Mouse (Mus musculus) spleen, postnatal 14 days (tissue): Measurements from ENCODE around the gene Patl2.
"Not testable (repeated sequence)": the region's sequence is repeated elsewhere in the genome, so short reads cannot be mapped to it uniquely, and the experiment has no call there.

Experiments used
- DNase-seq, 2 experiments: peaks; one replicate each; pipeline ENCODE4 v3.0.0; 2021 to 2022; ENCODE audit warnings: low spot score in 2 of 2

The Patl2 gene

DNA sequence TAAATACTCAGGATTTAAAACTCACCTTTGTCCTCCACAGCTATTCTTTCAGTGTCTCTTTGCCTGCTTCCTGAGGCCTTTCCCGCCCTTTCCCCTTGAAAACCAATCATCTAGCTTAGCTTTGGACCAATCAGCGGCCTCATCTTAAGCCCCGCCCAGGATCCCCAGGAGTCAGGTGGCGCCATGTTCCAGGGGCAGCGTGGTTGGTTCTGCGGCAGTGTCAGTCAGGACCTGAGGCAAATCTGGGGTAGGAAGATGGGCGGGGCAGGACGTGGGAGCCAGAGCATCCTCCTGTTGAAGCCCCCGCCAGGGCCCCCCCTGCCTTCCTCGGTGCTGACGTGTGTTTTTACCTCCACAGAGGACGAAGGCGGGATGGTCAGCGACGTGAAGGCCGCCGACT lies at the start of gene Patl2, which contains the start of gene Terb2:
Gene Patl2, minus strand, starts transcription at position 84 of the 400 bp plus-strand sequence.
Gene Terb2, plus strand, starts transcription at position 167 of the 400 bp plus-strand sequence.
- DNase-seq: no peak

DNA sequence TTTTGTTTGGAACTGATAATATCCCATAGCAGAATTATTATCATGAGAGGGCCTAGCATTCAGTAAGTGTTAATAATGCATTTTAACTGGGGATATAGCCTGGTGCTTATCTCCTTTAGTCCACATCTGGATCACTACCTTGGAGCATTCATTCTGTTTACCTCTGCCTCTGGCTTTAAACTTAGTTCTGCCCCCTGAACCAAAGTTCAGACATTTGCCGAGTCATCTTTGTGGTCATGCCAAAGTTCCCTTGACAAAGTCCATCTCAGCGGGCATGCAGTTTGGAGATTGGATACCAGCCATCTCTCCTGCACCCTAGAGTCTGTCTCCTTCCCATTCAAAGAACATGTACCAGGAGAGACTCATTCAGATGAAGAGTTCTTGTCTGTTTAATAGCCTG lies 49.4 kb upstream of the Patl2 start:
- no peak for DNase-seq

- DNase-seq: peak; percentile 39 to 53
These were observed 48.8 kb upstream of the Patl2 start, which contains the start of gene Sord for GRCm38 (mm10) chr2:122234611-122235288. TSS of gene Sord (plus strand) at chr2:122234749.

GRCm38 (mm10) chr2:122233759-122234557 lies 48.0 kb upstream of the Patl2 start:
- no peak for DNase-seq

- DNase-seq: no peak
These were observed 47.4 kb upstream of the Patl2 start for GRCm38 (mm10) chr2:122233341-122233740.

- DNase-seq: no peak
These were observed 45.6 kb upstream of the Patl2 start for GRCm38 (mm10) chr2:122231616-122232015.

- no peak for DNase-seq
These were observed 44.4 kb upstream of the Patl2 start for GRCm38 (mm10) chr2:122230395-122230794.

DNA sequence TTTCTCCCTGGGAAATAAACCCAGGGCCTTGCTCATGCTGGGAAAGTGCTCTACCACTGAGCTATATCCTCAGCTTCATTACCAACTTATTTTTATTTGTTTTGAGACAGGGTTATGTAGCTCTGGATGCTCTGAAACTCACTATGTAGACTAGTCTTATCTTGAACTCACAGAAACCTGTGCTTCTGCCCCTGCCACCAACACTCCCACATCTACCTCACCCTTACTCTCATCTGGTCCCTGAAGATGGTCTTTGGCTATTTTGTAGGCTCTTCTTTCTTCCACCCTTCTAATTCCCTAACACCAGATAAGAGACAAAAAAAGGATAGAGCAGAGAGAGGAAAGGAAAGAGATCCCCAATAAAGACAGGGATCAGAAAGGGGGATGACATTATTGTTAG lies 37.7 kb upstream of the Patl2 start:
- DNase-seq: no peak

DNA sequence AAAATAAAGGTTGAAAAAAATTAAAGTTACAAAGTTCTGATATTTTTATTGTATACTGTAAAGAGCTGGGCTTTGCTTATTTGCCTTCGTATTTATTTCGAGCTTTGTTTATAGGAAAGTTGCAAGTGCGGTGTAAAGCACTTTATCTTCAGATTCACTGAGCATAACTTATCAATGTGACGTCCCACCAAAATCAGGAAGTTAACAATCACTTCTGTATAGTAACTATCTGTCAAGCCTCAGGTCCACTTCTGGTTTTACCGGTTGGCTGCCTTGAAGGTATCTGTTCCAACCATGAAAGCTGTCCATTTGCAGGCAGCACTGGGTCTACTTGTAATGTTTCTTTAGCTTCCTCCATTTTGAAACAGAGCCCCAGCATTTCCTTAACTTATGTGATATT lies 36.3 kb upstream of the Patl2 start:
- DNase-seq: no peak

DNA sequence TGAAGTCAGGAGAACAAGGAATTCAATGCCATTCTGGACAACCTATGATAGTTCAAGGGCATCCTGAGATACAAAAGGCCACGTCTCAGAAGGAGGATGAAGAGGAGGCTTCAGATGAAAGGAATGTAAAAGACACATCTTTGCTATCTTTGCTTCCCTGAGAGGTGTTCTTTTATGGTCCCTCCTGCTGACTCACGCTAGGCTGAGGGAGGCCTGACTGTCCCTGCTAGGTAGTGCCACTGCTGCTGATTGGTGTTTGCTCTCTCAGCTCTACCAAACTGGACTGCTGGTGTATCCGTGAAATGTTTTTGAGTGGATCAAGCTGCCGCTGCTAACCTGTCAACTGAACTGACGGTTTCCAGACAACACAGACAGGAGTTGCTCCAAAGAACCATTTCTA lies 35.8 kb upstream of the Patl2 start:
- DNase-seq: no peak

- DNase-seq: no peak
These were observed 35.4 kb upstream of the Patl2 start for GRCm38 (mm10) chr2:122221378-122221777.

DNA sequence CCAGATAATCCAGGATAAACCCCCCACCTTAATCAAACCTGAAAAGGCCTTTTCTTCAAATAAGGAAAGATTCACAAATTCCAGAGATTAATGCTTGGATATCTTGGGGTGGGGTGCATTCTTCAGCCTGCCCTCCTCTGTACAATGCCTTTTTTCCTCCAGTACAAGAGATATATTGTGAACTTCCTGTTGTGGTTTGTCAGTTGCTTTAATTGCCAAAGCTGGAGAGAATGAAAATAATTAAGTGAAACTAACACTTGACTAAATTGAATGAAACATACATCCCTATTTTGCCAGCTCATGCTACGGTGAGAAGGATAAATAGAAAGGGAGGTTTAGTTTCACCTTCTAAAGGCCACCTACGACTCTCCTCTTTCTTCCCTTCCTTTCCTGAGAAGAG lies 32.2 kb upstream of the Patl2 start:
- DNase-seq: no peak

DNA sequence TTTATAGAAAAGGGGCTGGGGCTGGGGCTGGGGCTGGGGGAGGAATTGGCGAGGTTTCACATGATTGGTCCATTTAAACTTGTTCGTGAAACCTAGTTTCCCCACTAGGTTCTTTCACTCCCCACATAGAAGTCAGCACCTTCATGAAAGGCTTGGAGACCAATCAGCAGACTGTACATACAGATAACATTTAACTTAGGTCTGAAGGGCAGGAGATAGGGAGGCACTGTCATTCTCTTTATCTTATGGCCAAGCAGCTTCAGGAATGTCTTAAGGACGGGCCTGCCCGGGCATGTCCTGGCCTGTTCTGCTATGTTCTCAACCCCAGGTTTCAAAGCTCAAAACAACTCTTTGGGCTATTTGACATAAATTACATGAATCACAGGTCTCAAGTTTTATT lies 31.1 kb upstream of the Patl2 start:
- not testable (repeated sequence) for DNase-seq

- no peak for DNase-seq
These were observed 24.7 kb upstream of the Patl2 start for GRCm38 (mm10) chr2:122210534-122211228.

DNA sequence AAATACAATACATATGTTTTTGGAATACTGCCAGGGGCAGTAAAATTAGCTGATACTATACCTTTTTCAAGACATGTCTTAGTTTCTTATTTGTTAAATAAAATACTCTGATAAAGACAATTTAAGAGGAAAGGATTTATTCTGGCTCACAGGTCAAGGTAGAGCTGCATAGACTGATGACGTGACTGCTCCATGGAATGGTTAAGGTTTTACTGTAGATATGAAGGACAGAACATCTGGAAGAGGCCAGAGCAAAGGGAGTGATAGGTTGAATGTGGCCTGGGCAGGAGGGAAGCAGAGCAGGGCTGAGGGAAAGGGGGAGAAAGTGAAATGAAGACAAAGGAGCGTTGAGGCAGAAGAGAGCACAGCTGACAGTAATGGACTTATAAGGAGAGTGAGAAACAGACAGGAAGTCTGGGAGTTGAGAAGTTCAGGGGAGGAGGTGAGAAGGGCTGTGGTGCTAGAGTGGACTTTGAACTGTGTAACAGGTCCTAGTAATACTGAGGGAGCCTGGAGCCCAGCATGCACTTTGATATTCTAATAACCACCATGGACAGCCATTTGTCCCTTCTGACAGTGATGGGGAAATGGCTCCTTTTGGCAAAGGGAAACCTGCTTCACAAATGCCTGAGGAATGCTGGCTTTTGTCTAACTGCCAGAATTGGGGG lies 20.6 kb upstream of the Patl2 start:
- no peak for DNase-seq

- no peak for DNase-seq
These were observed 15.5 kb upstream of the Patl2 start for GRCm38 (mm10) chr2:122201501-122201900.

- no peak for DNase-seq
These were observed 8.5 kb upstream of the Patl2 start for GRCm38 (mm10) chr2:122194509-122194929.

DNA sequence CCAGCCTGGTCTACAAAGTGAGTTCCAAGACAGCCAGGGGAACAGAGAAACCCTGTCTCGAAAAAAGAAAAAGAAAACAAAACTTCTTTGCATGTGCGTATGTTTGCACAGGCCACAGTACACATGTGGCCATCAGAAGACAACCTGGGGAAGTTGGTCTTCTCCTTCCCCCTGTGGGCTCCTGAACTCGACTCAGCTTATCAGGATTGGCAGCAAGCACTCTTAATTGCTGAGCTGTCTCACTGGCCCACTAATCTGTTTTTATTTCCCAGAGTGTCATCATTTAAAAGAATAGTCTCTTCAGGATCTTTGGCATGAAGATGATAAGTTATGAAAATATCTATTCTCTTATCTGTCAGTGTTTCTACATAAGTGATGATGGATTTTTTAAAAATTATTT lies 5.9 kb upstream of the Patl2 start:
- no peak for DNase-seq

GRCm38 (mm10) chr2:122186751-122187150 lies 762 bp upstream of the Patl2 start:
- DNase-seq: no peak

GRCm38 (mm10) chr2:122185086-122185485 lies 903 bp downstream of the Patl2 start:
- no peak for DNase-seq

GRCm38 (mm10) chr2:122180051-122180822 lies 5.8 kb downstream of the Patl2 start:
- DNase-seq: no peak
